Mouse (Mus musculus): Measurements from ENCODE around the gene 2210408I21Rik. TPM values are rescaled to one million over a fixed set of nuclear protein-coding genes. Genes with fewer than 3 reads are reported as not detected.

Gene 2210408I21Rik
- 1 to 10 TPM; 3.0 to 4.7 TPM for total RNA-seq (2023)

DNA sequence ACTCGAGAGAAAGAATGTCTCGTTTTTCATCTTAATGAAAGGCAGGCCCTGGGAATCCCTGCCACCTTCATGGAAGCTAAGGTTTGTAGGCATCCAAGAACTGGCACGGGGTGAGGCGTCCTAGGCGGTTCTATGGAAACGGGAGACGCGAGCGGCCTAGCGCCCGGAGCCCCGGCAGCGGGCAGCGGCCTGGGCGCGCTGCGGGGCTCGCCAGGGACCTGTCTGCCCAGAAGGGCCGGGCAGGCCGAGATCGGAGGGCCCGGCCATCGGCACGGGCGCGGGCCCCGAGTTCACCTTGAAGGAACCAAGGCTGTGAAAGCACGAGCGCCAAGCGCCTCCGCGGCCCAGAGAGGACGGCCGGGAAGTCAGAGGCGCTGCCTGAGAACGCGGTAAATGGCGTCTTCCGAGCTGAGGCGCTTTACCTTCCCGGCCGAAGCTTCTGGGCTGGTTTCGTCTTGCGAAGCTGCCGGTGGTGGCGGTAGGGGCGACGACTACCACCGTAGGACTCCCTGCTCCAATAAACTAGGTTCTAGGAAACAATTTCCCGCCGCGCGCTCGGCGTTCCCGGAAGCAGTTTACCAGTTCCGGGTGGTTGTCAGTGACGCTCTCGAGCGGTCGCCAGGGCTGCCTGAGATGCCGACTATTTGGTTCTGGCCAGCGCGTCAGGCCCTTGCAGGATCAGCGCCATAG lies at the start of gene 2210408I21Rik, which contains the start of gene Slf1:
TSS of gene 2210408I21Rik (plus strand) at position 610 of the 690 bp plus-strand sequence.
TSS of gene Slf1 (minus strand) at position 543 of the 690 bp plus-strand sequence.

Other genes starting within 250 kb of the 2210408I21Rik start
- 10 to 100 TPM; 21.7 to 32.5 TPM for gene Slf1, start 67 bp upstream of the 2210408I21Rik start, total RNA-seq (2023)